Mouse (Mus musculus) neural tube, embryonic 11.5 days (tissue): ENCODE results near the gene Ak7. TPM values are rescaled to one million over a fixed set of nuclear protein-coding genes. Genes with fewer than 3 reads are reported as not detected.

Source experiments
- ATAC-seq: fragments of 200-750 bp; cut with Nextera tagmentation; 2 replicates; pipeline ENCODE4 v1.8.0; 2017; ENCODE audit warnings: moderate number of reproducible peaks, mild to moderate bottlenecking, moderate TSS enrichment, moderate library complexity; ENCODE audit not compliant: insufficient read depth, low FRiP score, low TSS enrichment
- DNase-seq: peaks from one replicate; pipeline ENCODE4 v3.0.0-alpha.2; 2015; ENCODE audit warnings: low spot score
- H3K27ac ChIP-seq: fragments of 300-500 bp; sonication (generic); 2 replicates; pipeline ENCODE4 v1.5.1; 2014; ENCODE audit warnings: low read depth, mild to moderate bottlenecking, low read length
- H3K27me3 ChIP-seq: fragments of 300-500 bp; sonication (generic); 2 replicates; pipeline ENCODE4 v1.6.1; 2014; ENCODE audit warnings: mild to moderate bottlenecking, low read length, mixed read lengths; ENCODE audit not compliant: control insufficient read depth, insufficient read depth
- H3K36me3 ChIP-seq: fragments of 300-500 bp; sonication (generic); 2 replicates; pipeline ENCODE4 v1.6.1; 2014; ENCODE audit warnings: mild to moderate bottlenecking, low read length, moderate library complexity, mixed read lengths; ENCODE audit not compliant: control insufficient read depth, insufficient read depth
- H3K4me1 ChIP-seq: fragments of 300-500 bp; sonication (generic); 2 replicates; pipeline ENCODE4 v1.6.1; 2014; ENCODE audit warnings: low read length, mixed read lengths; ENCODE audit not compliant: control insufficient read depth, insufficient read depth
- H3K4me2 ChIP-seq: fragments of 300-500 bp; sonication (generic); 2 replicates; pipeline ENCODE4 v1.6.1; 2014; ENCODE audit warnings: low read depth, mild to moderate bottlenecking, moderate library complexity
- H3K4me3 ChIP-seq: fragments of 300-500 bp; sonication (generic); 2 replicates; pipeline ENCODE4 v1.5.1; 2014; ENCODE audit warnings: low read depth, low read length
- H3K9ac ChIP-seq: fragments of 300-500 bp; sonication (generic); 2 replicates; pipeline ENCODE4 v1.6.1; 2014; ENCODE audit warnings: mild to moderate bottlenecking, low read length
- H3K9me3 ChIP-seq: fragments of 300-500 bp; sonication (generic); 2 replicates; pipeline ENCODE4 v1.6.1; 2016; ENCODE audit warnings: low read length; ENCODE audit not compliant: control insufficient read depth
- WGBS: fragments of 180-500 bp; shearing (Covaris S2); extraction: QIAGEN DNeasy Blood & Tissue Kit; methylation state at CpG from one replicate; pipeline ENCODE4 v1.1.7; 2014; 5-methylcytosine and 5-hydroxymethylcytosine counted together
- polyA plus RNA-seq: library from polyadenylated mRNA; unstranded; fragments of >200 nt; fragmentation: Nextera tagmentation; extraction: Ambion mirVana; gene quantifications from 2 replicates; pipeline ENCODE4 v1.2.1, GENCODE M21; 2014

The Ak7 gene
- polyA plus RNA-seq, 1 experiment from 2014 or later, result 0.12 TPM

DNA sequence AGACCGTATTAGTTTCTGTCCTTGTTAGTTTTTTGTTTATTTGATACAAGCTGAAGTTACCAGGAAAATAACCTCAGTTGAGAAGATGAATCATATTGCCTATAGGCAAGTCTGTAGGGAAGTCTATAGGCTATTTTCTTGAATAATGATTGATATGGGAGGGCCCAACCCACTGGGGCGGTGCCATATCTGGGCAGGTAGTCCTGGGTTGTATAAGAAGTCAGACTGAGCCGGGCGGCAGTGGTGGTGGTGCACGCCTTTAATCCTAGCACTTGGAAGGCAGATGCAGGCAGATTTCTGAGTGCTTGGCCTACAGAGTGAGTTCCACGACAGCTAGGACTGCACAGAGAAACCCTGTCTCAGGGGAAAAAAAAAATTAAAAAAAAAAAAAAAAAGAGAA is 84.1 kb downstream of the Ak7 start:
- Histone ChIP-seq H3K4me1 (peaks cover 7% of the 10 kb centered on the region; the same call in 1 of the 2 replicates), H3K4me3 (no peak overlapping the region), H3K9ac (no peak overlapping the region), H3K36me3 (no peaks in the 10 kb centered on the region; the same call in 1 of the 2 replicates), H3K27me3 (no peaks in the 10 kb centered on the region), H3K27ac (no peak overlapping the region), H3K9me3 (no peaks in the 10 kb centered on the region), H3K4me2 (no peak overlapping the region)
- no peak for ATAC-seq
- WGBS, result 93% methylated on average over 6 of the region's 6 CpGs
- DNase-seq, result no peak

DNA sequence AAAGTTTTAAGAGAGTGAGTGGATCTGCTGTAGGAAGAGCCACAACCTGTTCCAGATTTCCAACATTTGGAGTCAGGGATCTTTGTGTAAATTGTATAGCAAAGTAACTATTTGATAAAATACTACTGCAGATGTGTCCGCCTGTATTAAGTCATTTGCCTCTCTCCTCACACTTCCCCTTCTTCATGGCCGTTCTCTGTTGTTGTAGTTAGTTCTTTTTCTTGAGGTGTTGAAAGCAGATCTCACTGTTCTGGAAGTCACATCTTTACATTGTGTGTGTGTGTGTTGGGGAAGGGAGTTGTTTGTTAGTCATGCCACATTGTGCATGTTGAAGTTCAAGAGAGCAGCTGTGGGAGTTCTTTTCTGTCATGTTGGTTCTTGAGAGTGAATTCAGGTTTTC is 89.1 kb downstream of the Ak7 start:
- no peak for ATAC-seq
- H3K4me1 ChIP-seq, result no peaks in the 10 kb centered on the region
- 94% methylated on average over 2 of the region's 2 CpGs for WGBS

DNA sequence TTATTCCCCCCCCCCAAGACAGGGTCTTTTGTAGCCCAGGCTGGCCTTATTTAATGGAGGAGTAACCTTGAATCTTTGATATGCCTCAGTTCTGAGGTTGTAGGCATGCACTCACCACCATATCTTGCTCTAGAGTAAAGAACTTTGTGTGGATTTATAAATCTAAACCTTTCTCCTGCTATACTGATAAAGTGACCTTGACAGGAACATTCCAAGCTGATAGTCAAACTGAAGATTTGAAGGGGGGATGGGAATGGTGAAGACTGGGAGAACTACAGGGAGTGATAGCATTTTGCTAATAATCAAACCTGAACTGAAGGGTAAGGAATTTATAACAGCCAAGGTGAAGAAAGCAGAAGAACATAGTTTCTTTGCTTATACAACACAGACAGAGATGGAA is 92.2 kb downstream of the Ak7 start:
- DNase-seq (no peak), ATAC-seq (no peak)
- Histone ChIP-seq H3K27ac (no peak overlapping the region), H3K4me2 (no peak overlapping the region), H3K4me3 (no peak overlapping the region), H3K4me1 (no peaks in the 10 kb centered on the region), H3K27me3 (no peaks in the 10 kb centered on the region), H3K9me3 (no peaks in the 10 kb centered on the region), H3K36me3 (no peaks in the 10 kb centered on the region; the same call in 1 of the 2 replicates), H3K9ac (no peak overlapping the region)

More for the DNA sequence above, 89.1 kb downstream of the Ak7 start:
- no peak overlapping the region for H3K27ac ChIP-seq
- H3K4me2 ChIP-seq, result no peak overlapping the region
- no peaks in the 10 kb centered on the region for H3K27me3 ChIP-seq
- no peak for DNase-seq
- H3K36me3 ChIP-seq, result no peaks in the 10 kb centered on the region
- H3K9me3 ChIP-seq, result no peaks in the 10 kb centered on the region
- H3K9ac ChIP-seq, result no peak overlapping the region
- no peak overlapping the region for H3K4me3 ChIP-seq

DNA sequence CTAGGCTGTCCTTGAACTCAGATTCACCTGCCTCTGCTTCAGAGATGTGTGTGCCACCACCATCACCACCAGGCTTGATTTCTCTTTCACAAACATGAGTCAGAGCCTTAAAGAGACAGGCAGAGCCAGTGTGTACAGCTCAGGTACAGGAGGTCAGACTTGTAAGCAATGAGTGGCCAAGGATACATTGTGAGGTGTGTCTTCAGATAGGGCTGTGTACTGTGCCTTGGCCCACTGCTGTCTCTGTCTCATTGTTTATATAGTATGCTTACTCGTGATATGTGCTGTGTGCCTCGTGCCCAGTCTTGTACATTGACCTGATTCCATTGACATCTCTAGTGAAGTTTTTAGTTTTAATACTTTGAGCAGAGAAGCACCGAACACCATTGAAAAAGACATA is 100.0 kb downstream of the Ak7 start:
- WGBS, result 92% methylated on average over 3 of the region's 3 CpGs
- Histone ChIP-seq H3K9me3 (no peaks in the 10 kb centered on the region), H3K4me2 (no peak overlapping the region), H3K4me1 (no peaks in the 10 kb centered on the region), H3K27ac (no peak overlapping the region), H3K4me3 (no peak overlapping the region), H3K9ac (no peak overlapping the region), H3K36me3 (peaks cover 11% of the 10 kb centered on the region; the same call in 1 of the 2 replicates), H3K27me3 (no peaks in the 10 kb centered on the region)
- ATAC-seq (no peak), DNase-seq (no peak)

DNA sequence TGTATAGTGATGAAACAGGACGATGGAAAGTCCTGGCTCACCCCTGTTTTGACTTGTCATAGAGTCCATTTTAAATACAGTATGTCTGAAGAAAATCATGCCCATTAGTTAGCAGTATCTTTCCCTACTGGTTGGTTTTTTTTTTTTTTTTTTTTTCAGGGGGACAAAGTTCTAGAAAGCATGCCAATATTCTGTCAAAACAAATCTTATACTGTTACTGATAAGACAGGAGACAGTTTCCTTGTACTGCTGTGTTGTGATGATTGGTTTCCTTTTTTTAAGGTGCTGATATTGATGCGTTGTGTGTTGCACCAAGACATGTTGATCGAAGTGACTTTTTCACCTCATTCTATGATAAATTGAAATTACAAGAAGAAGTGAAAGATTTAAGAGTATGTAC is 100.4 kb downstream of the Ak7 start:
- H3K4me2 ChIP-seq, result no peak overlapping the region
- H3K9ac ChIP-seq, result no peak overlapping the region
- no peaks in the 10 kb centered on the region for H3K27me3 ChIP-seq
- no peaks in the 10 kb centered on the region for H3K4me1 ChIP-seq
- H3K9me3 ChIP-seq, result no peaks in the 10 kb centered on the region
- DNase-seq (no peak), ATAC-seq (no peak)
- 96% methylated on average over 3 of the region's 3 CpGs for WGBS
- H3K27ac ChIP-seq, result no peak overlapping the region
- H3K4me3 ChIP-seq, result no peak overlapping the region
- peaks cover 14% of the 10 kb centered on the region; the same call in 1 of the 2 replicates for H3K36me3 ChIP-seq

DNA sequence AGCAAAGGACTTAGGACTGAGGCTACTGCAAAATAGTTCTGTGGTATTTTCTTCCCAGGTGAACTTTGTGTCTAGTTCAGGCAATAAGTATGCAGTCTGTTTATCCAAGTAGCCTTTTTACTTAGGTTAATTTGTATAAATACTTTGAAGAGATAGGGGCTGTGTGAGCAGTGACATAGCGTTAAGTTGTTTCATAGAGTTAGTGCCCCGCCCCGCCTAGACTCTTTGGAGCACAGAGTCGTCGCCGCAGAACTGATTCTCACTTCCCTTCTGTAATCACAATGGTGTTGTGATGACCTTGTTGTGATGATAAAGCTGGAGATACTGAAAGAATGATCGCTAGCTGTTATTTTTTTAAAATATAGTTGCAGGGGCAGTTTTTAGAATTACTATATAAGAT is 101.6 kb downstream of the Ak7 start:
- Histone ChIP-seq H3K27me3 (no peaks in the 10 kb centered on the region), H3K4me3 (no peak overlapping the region), H3K36me3 (peaks cover 14% of the 10 kb centered on the region; the same call in 1 of the 2 replicates), H3K4me2 (no peak overlapping the region), H3K9me3 (no peaks in the 10 kb centered on the region), H3K27ac (no peak overlapping the region), H3K9ac (no peak overlapping the region), H3K4me1 (no peaks in the 10 kb centered on the region)
- no peak for ATAC-seq
- DNase-seq, result no peak
- WGBS, result 95% methylated on average over 7 of the region's 7 CpGs

DNA sequence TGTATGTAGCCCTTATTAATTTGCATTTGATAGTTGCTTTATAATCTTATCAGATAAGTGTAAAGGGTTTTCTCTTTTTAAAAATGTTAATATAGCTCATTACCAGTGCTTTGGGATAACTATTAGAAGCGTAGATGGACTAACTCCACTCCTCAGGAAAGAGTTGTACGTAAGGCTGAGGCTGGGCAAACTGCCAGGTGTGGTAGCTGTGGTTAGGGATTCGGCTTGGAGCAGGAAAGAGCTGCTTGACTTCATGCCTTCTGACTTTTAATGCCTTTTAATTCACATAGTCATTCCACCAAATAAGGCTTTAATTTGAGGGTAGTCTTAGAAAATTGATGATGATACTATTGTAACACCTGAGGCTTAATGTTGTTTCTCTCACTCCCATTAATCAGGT is 103.2 kb downstream of the Ak7 start:
- DNase-seq (no peak), ATAC-seq (no peak)
- no peak overlapping the region for H3K9ac ChIP-seq
- no peak overlapping the region for H3K4me3 ChIP-seq
- no peaks in the 10 kb centered on the region for H3K9me3 ChIP-seq
- peaks cover 14% of the 10 kb centered on the region for H3K36me3 ChIP-seq
- H3K4me2 ChIP-seq, result no peak overlapping the region
- no peaks in the 10 kb centered on the region for H3K27me3 ChIP-seq
- no peak overlapping the region for H3K27ac ChIP-seq
- H3K4me1 ChIP-seq, result no peaks in the 10 kb centered on the region
- 97% methylated on average over 3 of the region's 3 CpGs for WGBS

DNA sequence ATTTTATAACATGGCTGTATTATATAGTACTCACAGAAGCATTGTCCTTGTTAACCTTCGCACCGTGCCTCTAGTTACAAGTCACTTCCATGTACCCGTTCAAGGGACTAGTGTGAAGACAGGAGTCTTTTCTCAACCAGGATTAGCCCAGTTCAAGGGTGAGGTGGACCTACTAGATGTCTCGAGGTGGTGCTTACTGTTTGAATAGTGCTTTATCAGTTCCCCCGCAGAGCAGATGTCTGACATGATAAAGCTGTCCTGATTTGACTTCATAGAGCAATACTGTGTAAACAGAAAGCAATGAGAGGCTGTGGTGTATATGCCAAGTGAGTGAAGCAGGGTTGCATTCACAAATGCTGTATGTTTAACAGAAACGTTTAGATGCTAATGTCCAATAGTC is 104.8 kb downstream of the Ak7 start:
- H3K27me3 ChIP-seq, result no peaks in the 10 kb centered on the region
- H3K9me3 ChIP-seq, result no peaks in the 10 kb centered on the region
- H3K4me2 ChIP-seq, result no peak overlapping the region
- H3K9ac ChIP-seq, result no peak overlapping the region
- ATAC-seq (no peak), DNase-seq (no peak)
- H3K27ac ChIP-seq, result no peak overlapping the region
- H3K4me1 ChIP-seq, result no peaks in the 10 kb centered on the region
- 92% methylated on average over 6 of the region's 6 CpGs for WGBS
- H3K36me3 ChIP-seq, result peaks cover 11% of the 10 kb centered on the region
- H3K4me3 ChIP-seq, result no peak overlapping the region

DNA sequence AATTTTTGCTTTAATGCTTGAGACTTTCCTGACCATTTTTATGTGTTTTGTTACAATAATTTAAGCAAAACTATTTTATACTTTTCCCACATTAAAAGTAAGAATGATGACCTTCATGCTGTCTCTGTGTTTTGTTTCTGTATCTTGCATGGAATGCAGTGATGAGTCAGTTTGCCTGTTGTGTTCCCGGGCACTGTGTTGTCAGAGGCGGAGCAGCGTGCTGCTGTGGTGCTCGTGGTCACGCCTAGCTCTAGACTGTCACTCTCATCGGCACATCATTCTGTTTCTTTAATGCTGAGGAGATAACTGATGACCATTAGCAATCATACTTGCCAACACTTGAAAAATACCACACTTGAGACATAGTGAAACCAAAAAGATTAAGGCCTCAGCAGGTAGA is 108.2 kb downstream of the Ak7 start:
- no peak overlapping the region for H3K4me2 ChIP-seq
- no peak for ATAC-seq
- H3K27me3 ChIP-seq, result no peaks in the 10 kb centered on the region
- H3K27ac ChIP-seq, result no peak overlapping the region
- no peaks in the 10 kb centered on the region for H3K9me3 ChIP-seq
- H3K4me1 ChIP-seq, result no peaks in the 10 kb centered on the region
- 89% methylated on average over 6 of the region's 6 CpGs for WGBS
- no peak overlapping the region for H3K4me3 ChIP-seq
- peaks cover 6% of the 10 kb centered on the region; the same call in 1 of the 2 replicates for H3K36me3 ChIP-seq
- H3K9ac ChIP-seq, result no peak overlapping the region
- no peak for DNase-seq
